Comparison of ENCODE assay signal across 20 mouse cellular contexts in genomic region chr9:62684311-62684710, GRCm38 (mm10). TPM values are rescaled to one million over a fixed set of nuclear protein-coding genes. Genes with fewer than 3 reads are reported as not detected.
"Had no signal": no experiment of that assay in that cellular context is flagged by ENCODE, and none has a peak within 500 bp of the region (broad histone marks: within the 10 kb centered on the region; RNA-seq: fewer than 3 reads in every experiment).

No protein-coding gene starts in this region.

- H3K4me3 ChIP-seq: midbrain, embryonic 10.5 days; midbrain, embryonic 13.5 days; midbrain, embryonic 15.5 days; myocyte; neural tube, embryonic 13.5 days; neural tube, embryonic 15.5 days had no signal

- H3K4me2 ChIP-seq: lung, embryonic 14.5 days; midbrain, embryonic 13.5 days; midbrain, embryonic 15.5 days; neural tube, embryonic 13.5 days; neural tube, embryonic 15.5 days had no signal

- H3K36me3 ChIP-seq: midbrain, embryonic 10.5 days; midbrain, embryonic 13.5 days; midbrain, embryonic 15.5 days; neural tube, embryonic 13.5 days; neural tube, embryonic 15.5 days had no signal

- H3K27ac ChIP-seq: midbrain, embryonic 10.5 days; midbrain, embryonic 13.5 days; midbrain, embryonic 15.5 days; neural tube, embryonic 13.5 days; neural tube, embryonic 15.5 days had no signal

- H3K9ac ChIP-seq: lung, embryonic 14.5 days; midbrain, embryonic 13.5 days; midbrain, embryonic 15.5 days; neural tube, embryonic 13.5 days; neural tube, embryonic 15.5 days had no signal

- H3K4me1 ChIP-seq: midbrain, embryonic 13.5 days; midbrain, embryonic 15.5 days; neural tube, embryonic 15.5 days had no signal

- DNase-seq: lung, adult 18-20 months; lung, embryonic 14.5 days; lung, postnatal 10 days; lung, postnatal 4 days; retina, postnatal 1 day; right cerebral cortex, adult 18-20 months; right cerebral cortex, postnatal 25 days; right cerebral cortex, postnatal 4 days; spleen, adult 18-20 months; thymus, adult 18-20 months; thymus, postnatal 14 days; thymus, postnatal 36 days had no signal

- ATAC-seq: midbrain, embryonic 13.5 days; midbrain, embryonic 15.5 days had no signal

- H3K9me3 ChIP-seq: midbrain, embryonic 10.5 days; midbrain, embryonic 13.5 days; midbrain, embryonic 15.5 days; neural tube, embryonic 13.5 days; neural tube, embryonic 15.5 days had no signal

RNA-seq across cellular contexts. Expression of gene Itga11, which starts 6.7 kb away (rescaled TPM):
- total RNA-seq: megakaryocyte, adult 5-6 weeks; megakaryocyte-erythroid progenitor cell, adult 5-6 weeks had no signal
